Mouse (Mus musculus) bone marrow macrophage, adult 2 months (primary cell): ENCODE data around the gene Glrx.

Source experiments
- CTCF ChIP-seq: IDR thresholded peaks from 2 replicates; pipeline ENCODE4 v1.5.1; 2012; ENCODE audit warnings: low read depth, mild to moderate bottlenecking, low read length, moderate library complexity
- POLR2A ChIP-seq: IDR thresholded peaks from 2 replicates; pipeline ENCODE4 v1.6.1; 2012; ENCODE audit warnings: mild to moderate bottlenecking, low read depth, low read length, borderline replicate concordance

DNA sequence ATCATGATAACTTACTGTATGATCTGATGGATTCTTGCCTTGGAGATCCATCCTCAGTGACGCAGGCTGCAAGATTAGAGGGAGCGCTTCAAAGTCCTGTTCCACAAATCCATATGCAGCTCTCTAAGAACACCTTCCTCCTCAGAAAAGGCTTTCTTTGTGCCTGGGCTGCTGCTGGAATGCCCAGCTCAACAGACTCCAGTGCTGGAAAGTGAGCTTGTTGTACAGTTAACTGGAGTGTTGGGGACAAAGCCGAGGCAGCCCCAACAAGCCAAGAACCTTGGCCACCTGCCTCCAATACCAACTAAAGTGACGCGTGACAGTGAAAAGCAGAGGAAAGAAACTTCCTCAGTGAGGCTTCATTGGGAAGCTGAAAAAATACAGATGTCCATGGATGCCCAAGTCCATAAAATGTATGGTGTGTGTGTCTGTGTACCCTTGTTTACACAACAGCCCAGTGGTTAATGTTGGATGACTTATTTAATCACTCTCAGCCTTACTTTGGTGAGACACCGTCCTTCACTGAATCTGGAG is 1.2 kb downstream of the Glrx start:
- TF ChIP-seq POLR2A (no peak), CTCF (no peak)
